Mouse (Mus musculus) CH12.LX (cell line): Measurements from ENCODE around the gene Mdm1.
"Not testable (repeated sequence)": the region's sequence is repeated elsewhere in the genome, so short reads cannot be mapped to it uniquely, and the experiment has no call there.

Source experiments
- BHLHE40 ChIP-seq: IDR thresholded peaks from 2 replicates; pipeline ENCODE4 v1.6.1; 2011; ENCODE audit warnings: mild to moderate bottlenecking, low read depth, low read length, improper control_type of control experiment
- CTCF ChIP-seq, 2 experiments: IDR thresholded peaks in 1 of 2; conservative IDR thresholded peaks in 1 of 2; 2 replicates each; pipeline ENCODE4 v1.5.1; 2011 to 2012; ENCODE audit warnings: low read depth in 2 of 2, low read length in 2 of 2, improper control_type of control experiment in 1 of 2, inconsistent platforms in 1 of 2, mild to moderate bottlenecking in 1 of 2, moderate library complexity in 1 of 2
- JUN ChIP-seq: IDR thresholded peaks from 2 replicates; pipeline ENCODE4 v1.6.1; 2011; ENCODE audit warnings: low read depth, mild to moderate bottlenecking, low read length, improper control_type of control experiment, moderate library complexity; ENCODE audit not compliant: insufficient read depth
- TCF12 ChIP-seq: IDR thresholded peaks from 2 replicates; pipeline ENCODE4 v1.6.1; 2014; ENCODE audit warnings: low read depth, mild to moderate bottlenecking, inconsistent platforms, low read length, improper control_type of control experiment

DNA sequence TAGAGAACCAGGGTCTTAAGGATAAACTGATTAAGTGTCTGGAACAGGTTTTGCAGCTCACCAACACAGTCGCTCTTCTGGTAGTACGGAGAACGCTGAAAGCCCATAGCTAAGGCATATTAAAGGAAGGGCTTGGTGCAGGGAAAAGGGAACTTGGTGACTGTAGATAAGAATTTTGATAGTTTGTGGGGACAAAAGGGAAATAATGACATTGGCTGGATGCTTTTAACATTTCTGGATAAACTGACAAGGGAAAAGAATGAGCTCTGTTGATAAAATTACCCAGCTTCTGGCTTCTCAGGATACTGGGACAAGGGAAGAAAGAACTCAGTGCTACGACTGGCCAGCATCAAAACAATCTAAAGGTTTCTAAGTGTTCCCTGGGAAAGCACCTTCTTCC is 33.9 kb downstream of the Mdm1 start:
- TF ChIP-seq CTCF (conservative IDR thresholded peaks at IDR 0.05 in 1 of 2, IDR thresholded peaks at IDR 0.05 in 1 of 2; ENCODE audit: low read depth in 2 of 2, low read length in 2 of 2); JUN; BHLHE40; TCF12: not testable (repeated sequence)
